Mouse (Mus musculus): Measurements from ENCODE around the gene Gstm6. TPM values are rescaled to one million over a fixed set of nuclear protein-coding genes. Genes with fewer than 3 reads are reported as not detected.
"Not testable (repeated sequence)": the region's sequence is repeated elsewhere in the genome, so short reads cannot be mapped to it uniquely, and the experiment has no call there.

The Gstm6 gene
- total RNA-seq (2014; rRNA removed), result 96.1 and 97.1 TPM in 2 replicates
- 138 and 146 TPM in 2 replicates for polyA plus RNA-seq (2012; rRNA removed)

- Histone ChIP-seq H3K36me3 (ENCODE audit: control insufficient read depth, insufficient read depth, low read length) (no peaks in the 10 kb centered on the region), H3K27ac (replicated peaks; ENCODE audit: insufficient read depth, low read depth, low read length) (peak within 1 kb of the TSS; percentile 65), H3K9ac (ENCODE audit: low read depth, low read length) (peak within 1 kb of the TSS; percentile 60; the same call in 1 of the 2 replicates), H3K4me1 (ENCODE audit: control insufficient read depth, insufficient read depth, low read length) (peaks cover 11% of the 10 kb centered on the region), H3K27me3 (ENCODE audit: control insufficient read depth, insufficient read depth, low read length) (no peaks in the 10 kb centered on the region), H3K4me3 (ENCODE audit: insufficient read depth, low read depth, low read length) (peak within 1 kb of the TSS; percentile 38), H3K79me2 (ENCODE audit: control insufficient read depth, insufficient read depth, low read length) (no peaks in the 10 kb centered on the region)
- DNase-seq (ENCODE audit: extremely low read depth, low read depth, low spot score), result peak; percentile 96
- TF ChIP-seq POLR2A (IDR thresholded peaks at IDR 0.05; ENCODE audit: extremely low read depth, insufficient read depth, low read length) (peak; percentile 35; the same call in 1 of the 2 replicates), CTCF (IDR thresholded peaks at IDR 0.05; ENCODE audit: low read depth, low read length) (peak; percentile 82)
- WGBS, result 28% methylated on average over 20 of the region's 20 CpGs
These were observed at the start of gene Gstm6 for GRCm38 (mm10) chr3:107943239-107943990. Gene Gstm6, minus strand, starts transcription at chr3:107943749.

GRCm38 (mm10) chr3:107986041-107986562 lies 42.6 kb upstream of the Gstm6 start, which contains the start of gene Gstm2:
Gene Gstm2, minus strand, starts transcription at chr3:107986453.
- Histone ChIP-seq H3K27ac (replicated peaks; ENCODE audit: insufficient read depth, low read depth, low read length) (peak within 1 kb of the TSS; percentile 10), H3K36me3 (ENCODE audit: control insufficient read depth, insufficient read depth, low read length) (no peaks in the 10 kb centered on the region), H3K4me3 (ENCODE audit: insufficient read depth, low read depth, low read length) (no peak within 1 kb of the TSS), H3K27me3 (ENCODE audit: control insufficient read depth, insufficient read depth, low read length) (no peaks in the 10 kb centered on the region), H3K9ac (ENCODE audit: low read depth, low read length) (no peak within 1 kb of the TSS), H3K79me2 (ENCODE audit: control insufficient read depth, insufficient read depth, low read length) (no peaks in the 10 kb centered on the region), H3K4me1 (ENCODE audit: control insufficient read depth, insufficient read depth, low read length) (peaks cover 18% of the 10 kb centered on the region)
- TF ChIP-seq CTCF (IDR thresholded peaks at IDR 0.05; ENCODE audit: low read depth, low read length) (no peak), POLR2A (IDR thresholded peaks at IDR 0.05; ENCODE audit: extremely low read depth, insufficient read depth, low read length) (no peak)
- DNase-seq (ENCODE audit: extremely low read depth, low read depth, low spot score), result peak; percentile 87
- WGBS, result 21% methylated on average over 8 of the region's 8 CpGs

- not testable (repeated sequence) for DNase-seq (ENCODE audit: extremely low read depth, low read depth, low spot score); H3K4me3 ChIP-seq (ENCODE audit: insufficient read depth, low read depth, low read length); H3K79me2 ChIP-seq (ENCODE audit: control insufficient read depth, insufficient read depth, low read length); H3K9ac ChIP-seq (ENCODE audit: low read depth, low read length); H3K27me3 ChIP-seq (ENCODE audit: control insufficient read depth, insufficient read depth, low read length); H3K36me3 ChIP-seq (ENCODE audit: control insufficient read depth, insufficient read depth, low read length)
- 96% methylated on average over 2 of the region's 2 CpGs for WGBS
- Histone ChIP-seq H3K4me1 (ENCODE audit: control insufficient read depth, insufficient read depth, low read length) (peaks cover 22% of the 10 kb centered on the region), H3K27ac (replicated peaks; ENCODE audit: insufficient read depth, low read depth, low read length) (peak overlapping the region; percentile 3; the same call in 1 of the 2 replicates)
These were observed 41.6 kb upstream of the Gstm6 start for GRCm38 (mm10) chr3:107985141-107985540.

GRCm38 (mm10) chr3:107984471-107984870 lies 40.9 kb upstream of the Gstm6 start:
- DNase-seq (ENCODE audit: extremely low read depth, low read depth, low spot score), result peak; percentile 97
- Histone ChIP-seq H3K9ac (ENCODE audit: low read depth, low read length) (no peak overlapping the region), H3K36me3 (ENCODE audit: control insufficient read depth, insufficient read depth, low read length) (no peaks in the 10 kb centered on the region), H3K4me1 (ENCODE audit: control insufficient read depth, insufficient read depth, low read length) (peaks cover 25% of the 10 kb centered on the region), H3K4me3 (ENCODE audit: insufficient read depth, low read depth, low read length) (no peak overlapping the region), H3K79me2 (ENCODE audit: control insufficient read depth, insufficient read depth, low read length) (no peaks in the 10 kb centered on the region), H3K27me3 (ENCODE audit: control insufficient read depth, insufficient read depth, low read length) (no peaks in the 10 kb centered on the region), H3K27ac (replicated peaks; ENCODE audit: insufficient read depth, low read depth, low read length) (peak overlapping the region; percentile 51)
- WGBS, result 18% methylated on average over 5 of the region's 5 CpGs
- no peak for TF ChIP-seq CTCF (IDR thresholded peaks at IDR 0.05; ENCODE audit: low read depth, low read length)

- Histone ChIP-seq H3K4me1 (ENCODE audit: control insufficient read depth, insufficient read depth, low read length) (peaks cover 26% of the 10 kb centered on the region), H3K79me2 (ENCODE audit: control insufficient read depth, insufficient read depth, low read length) (no peaks in the 10 kb centered on the region), H3K36me3 (ENCODE audit: control insufficient read depth, insufficient read depth, low read length) (no peaks in the 10 kb centered on the region), H3K27ac (replicated peaks; ENCODE audit: insufficient read depth, low read depth, low read length) (no peak overlapping the region; the same call in 1 of the 2 replicates), H3K27me3 (ENCODE audit: control insufficient read depth, insufficient read depth, low read length) (no peaks in the 10 kb centered on the region), H3K4me3 (ENCODE audit: insufficient read depth, low read depth, low read length) (no peak overlapping the region), H3K9ac (ENCODE audit: low read depth, low read length) (no peak overlapping the region)
- TF ChIP-seq POLR2A (IDR thresholded peaks at IDR 0.05; ENCODE audit: extremely low read depth, insufficient read depth, low read length), result no peak
- no peak for TF ChIP-seq CTCF (IDR thresholded peaks at IDR 0.05; ENCODE audit: low read depth, low read length)
- no peak for DNase-seq (ENCODE audit: extremely low read depth, low read depth, low spot score)
- 57% methylated on average over 3 of the region's 3 CpGs for WGBS
These were observed 40.2 kb upstream of the Gstm6 start for GRCm38 (mm10) chr3:107983771-107984170.

- H3K79me2 ChIP-seq (ENCODE audit: control insufficient read depth, insufficient read depth, low read length), result no peaks in the 10 kb centered on the region
- peaks cover 29% of the 10 kb centered on the region for H3K4me1 ChIP-seq (ENCODE audit: control insufficient read depth, insufficient read depth, low read length)
- H3K27me3 ChIP-seq (ENCODE audit: control insufficient read depth, insufficient read depth, low read length), result no peaks in the 10 kb centered on the region
- no peak overlapping the region for H3K27ac ChIP-seq (replicated peaks; ENCODE audit: insufficient read depth, low read depth, low read length)
- no peak for DNase-seq (ENCODE audit: extremely low read depth, low read depth, low spot score)
- no peaks in the 10 kb centered on the region for H3K36me3 ChIP-seq (ENCODE audit: control insufficient read depth, insufficient read depth, low read length)
- 79% methylated on average over 6 of the region's 6 CpGs for WGBS
- H3K9ac ChIP-seq (ENCODE audit: low read depth, low read length), result no peak overlapping the region
- no peak for TF ChIP-seq POLR2A (IDR thresholded peaks at IDR 0.05; ENCODE audit: extremely low read depth, insufficient read depth, low read length)
- no peak for TF ChIP-seq CTCF (IDR thresholded peaks at IDR 0.05; ENCODE audit: low read depth, low read length)
- H3K4me3 ChIP-seq (ENCODE audit: insufficient read depth, low read depth, low read length), result no peak overlapping the region
These were observed 39.2 kb upstream of the Gstm6 start for GRCm38 (mm10) chr3:107982726-107983125.

Data from liver, adult 2 months (tissue).